Mouse (Mus musculus) embryonic facial prominence, embryonic 12.5 days (tissue): ENCODE results near the gene Lcn9. TPM values are rescaled to one million over a fixed set of nuclear protein-coding genes. Genes with fewer than 3 reads are reported as not detected.

ENCODE experiments used
- ATAC-seq: fragments of 200-750 bp; cut with Nextera tagmentation; 2 replicates; pipeline ENCODE4 v1.8.0; 2017; ENCODE audit not compliant: insufficient number of reproducible peaks, insufficient read depth, low FRiP score, low TSS enrichment
- H3K27ac ChIP-seq: fragments of 300-500 bp; sonication (generic); 2 replicates; pipeline ENCODE4 v1.5.1; 2016; ENCODE audit warnings: mild to moderate bottlenecking
- H3K27me3 ChIP-seq: fragments of 300-500 bp; sonication (generic); 2 replicates; pipeline ENCODE4 v1.6.1; 2016; ENCODE audit warnings: mild to moderate bottlenecking, moderate library complexity
- H3K36me3 ChIP-seq: fragments of 300-500 bp; sonication (generic); 2 replicates; pipeline ENCODE4 v1.6.1; 2016; ENCODE audit warnings: mild to moderate bottlenecking
- H3K4me1 ChIP-seq: fragments of 300-500 bp; sonication (generic); 2 replicates; pipeline ENCODE4 v1.6.1; 2016
- H3K4me2 ChIP-seq: fragments of 300-500 bp; sonication (generic); replicated peaks from 2 replicates; pipeline ENCODE4 v1.6.1; 2016; ENCODE audit warnings: mild to moderate bottlenecking, moderate library complexity
- H3K4me3 ChIP-seq: fragments of 300-500 bp; sonication (generic); 2 replicates; pipeline ENCODE4 v1.5.1; 2016; ENCODE audit warnings: mild to moderate bottlenecking
- H3K9ac ChIP-seq: fragments of 300-500 bp; sonication (generic); 2 replicates; pipeline ENCODE4 v1.6.1; 2016; ENCODE audit warnings: mild to moderate bottlenecking, moderate library complexity
- H3K9me3 ChIP-seq: fragments of 300-500 bp; sonication (generic); 2 replicates; pipeline ENCODE4 v1.6.1; 2016; ENCODE audit warnings: mild to moderate bottlenecking, moderate library complexity
- WGBS: fragments of 180-500 bp; shearing (Covaris S2); methylation state at CpG from one replicate; pipeline ENCODE4 v1.1.7; 2016; 5-methylcytosine and 5-hydroxymethylcytosine counted together
- polyA plus RNA-seq: library from polyadenylated mRNA; unstranded; fragments of >200 nt; fragmentation: Nextera tagmentation; extraction: Ambion mirVana; gene quantifications from 2 replicates; pipeline ENCODE4 v1.2.1, GENCODE M21; 2016

Gene Lcn9
- polyA plus RNA-seq, 1 experiment from 2014 or later = not detected

GRCm38 (mm10) chr2:25850330-25850729 is 27.4 kb downstream of the Lcn9 start:
- H3K4me1 ChIP-seq = no peaks in the 10 kb centered on the region
- WGBS = 17% methylated on average over 4 of the region's 4 CpGs
- no peaks in the 10 kb centered on the region for H3K36me3 ChIP-seq
- no peak overlapping the region for H3K9ac ChIP-seq
- no peaks in the 10 kb centered on the region for H3K9me3 ChIP-seq
- no peak overlapping the region for H3K27ac ChIP-seq
- no peak for ATAC-seq
- no peak overlapping the region for H3K4me3 ChIP-seq
- no peak overlapping the region for H3K4me2 ChIP-seq
- H3K27me3 ChIP-seq = no peaks in the 10 kb centered on the region

- H3K27me3 ChIP-seq = no peaks in the 10 kb centered on the region
- H3K4me2 ChIP-seq = no peak overlapping the region
- no peaks in the 10 kb centered on the region for H3K4me1 ChIP-seq
- H3K36me3 ChIP-seq = no peaks in the 10 kb centered on the region
- WGBS = 45% methylated on average over 3 of the region's 3 CpGs
- no peak for ATAC-seq
- H3K27ac ChIP-seq = no peak overlapping the region
- H3K4me3 ChIP-seq = no peak overlapping the region
- H3K9ac ChIP-seq = no peak overlapping the region
- H3K9me3 ChIP-seq = no peaks in the 10 kb centered on the region
Observed at GRCm38 (mm10) chr2:25852626-25853025, 29.7 kb downstream of the Lcn9 start.

GRCm38 (mm10) chr2:25853998-25854397 is 31.0 kb downstream of the Lcn9 start:
- no peaks in the 10 kb centered on the region for H3K27me3 ChIP-seq
- no peak overlapping the region for H3K4me3 ChIP-seq
- 77% methylated on average over 5 of the region's 5 CpGs for WGBS
- H3K27ac ChIP-seq = no peak overlapping the region
- H3K9me3 ChIP-seq = no peaks in the 10 kb centered on the region
- H3K4me1 ChIP-seq = no peaks in the 10 kb centered on the region
- no peak overlapping the region for H3K9ac ChIP-seq
- H3K36me3 ChIP-seq = no peaks in the 10 kb centered on the region
- no peak overlapping the region for H3K4me2 ChIP-seq
- no peak for ATAC-seq

- H3K27ac ChIP-seq = no peak overlapping the region
- H3K9ac ChIP-seq = no peak overlapping the region
- no peak overlapping the region for H3K4me2 ChIP-seq
- peaks cover 25% of the 10 kb centered on the region for H3K27me3 ChIP-seq
- peaks cover 14% of the 10 kb centered on the region for H3K4me1 ChIP-seq
- H3K9me3 ChIP-seq = no peaks in the 10 kb centered on the region
- H3K36me3 ChIP-seq = no peaks in the 10 kb centered on the region
- no peak overlapping the region for H3K4me3 ChIP-seq
- 72% methylated on average over 3 of the region's 3 CpGs for WGBS
- ATAC-seq = no peak
Observed at GRCm38 (mm10) chr2:25859891-25860290, 36.9 kb downstream of the Lcn9 start.

GRCm38 (mm10) chr2:25862038-25862437 is 39.1 kb downstream of the Lcn9 start:
- ATAC-seq = no peak
- H3K4me2 ChIP-seq = no peak overlapping the region
- H3K27ac ChIP-seq = no peak overlapping the region
- peaks cover 14% of the 10 kb centered on the region for H3K4me1 ChIP-seq
- H3K36me3 ChIP-seq = no peaks in the 10 kb centered on the region
- H3K9ac ChIP-seq = no peak overlapping the region
- WGBS = 64% methylated on average over 2 of the region's 2 CpGs
- no peaks in the 10 kb centered on the region for H3K9me3 ChIP-seq
- H3K27me3 ChIP-seq = peaks cover 43% of the 10 kb centered on the region
- H3K4me3 ChIP-seq = no peak overlapping the region

- WGBS = 67% methylated on average over 5 of the region's 5 CpGs
- Histone ChIP-seq H3K4me1 (peaks cover 14% of the 10 kb centered on the region), H3K9ac (no peak overlapping the region), H3K4me2 (peak overlapping the region; percentile 96), H3K27ac (no peak overlapping the region), H3K4me3 (no peak overlapping the region), H3K36me3 (no peaks in the 10 kb centered on the region), H3K27me3 (peaks cover 43% of the 10 kb centered on the region), H3K9me3 (no peaks in the 10 kb centered on the region)
- ATAC-seq = no peak
Observed at GRCm38 (mm10) chr2:25862696-25863270, 39.8 kb downstream of the Lcn9 start.

GRCm38 (mm10) chr2:25863337-25864131 is 40.6 kb downstream of the Lcn9 start, which contains the start of gene Kcnt1:
TSS of gene Kcnt1 (plus strand) at chr2:25863734.
- under 1% methylated on average over 47 of the region's 53 CpGs for WGBS

GRCm38 (mm10) chr2:25864230-25864629 is 41.3 kb downstream of the Lcn9 start:
- 6% methylated on average over 18 of the region's 18 CpGs for WGBS
- 0 out of 2 replicates have a peak overlapping the region, but pooled peaks have one; percentile 15 for H3K9ac ChIP-seq
- H3K4me2 ChIP-seq = peak overlapping the region; percentile 96

More at GRCm38 (mm10) chr2:25863337-25864131, 40.6 kb downstream of the Lcn9 start, which contains the start of gene Kcnt1:
- Histone ChIP-seq H3K9me3 (no peaks in the 10 kb centered on the region), H3K4me2 (peak within 1 kb of the TSS; percentile 96), H3K4me3 (peak within 1 kb of the TSS; percentile 42), H3K27me3 (peaks cover 43% of the 10 kb centered on the region), H3K9ac (peak within 1 kb of the TSS; percentile 15; the same call in 1 of the 2 replicates), H3K36me3 (no peaks in the 10 kb centered on the region), H3K4me1 (peaks cover 14% of the 10 kb centered on the region), H3K27ac (no peak within 1 kb of the TSS)
- no peak for ATAC-seq

GRCm38 (mm10) chr2:25865412-25865811 is 42.5 kb downstream of the Lcn9 start:
- Histone ChIP-seq H3K4me1 (peaks cover 14% of the 10 kb centered on the region), H3K4me3 (no peak overlapping the region), H3K4me2 (no peak overlapping the region), H3K9ac (no peak overlapping the region), H3K27me3 (peaks cover 43% of the 10 kb centered on the region), H3K27ac (no peak overlapping the region), H3K9me3 (no peaks in the 10 kb centered on the region), H3K36me3 (no peaks in the 10 kb centered on the region)
- no peak for ATAC-seq
- 7% methylated on average over 4 of the region's 4 CpGs for whole genome bisulfite sequencing

More at GRCm38 (mm10) chr2:25864230-25864629, 41.3 kb downstream of the Lcn9 start:
- peaks cover 43% of the 10 kb centered on the region for H3K27me3 ChIP-seq
- H3K4me3 ChIP-seq = peak overlapping the region; percentile 42
- H3K27ac ChIP-seq = no peak overlapping the region
- peaks cover 14% of the 10 kb centered on the region for H3K4me1 ChIP-seq
- ATAC-seq = no peak
- no peaks in the 10 kb centered on the region for H3K9me3 ChIP-seq
- no peaks in the 10 kb centered on the region for H3K36me3 ChIP-seq

- no peak for ATAC-seq
- Histone ChIP-seq H3K4me1 (peaks cover 14% of the 10 kb centered on the region), H3K27me3 (peaks cover 43% of the 10 kb centered on the region), H3K4me3 (no peak overlapping the region), H3K27ac (no peak overlapping the region), H3K9me3 (no peaks in the 10 kb centered on the region), H3K9ac (no peak overlapping the region), H3K36me3 (no peaks in the 10 kb centered on the region), H3K4me2 (no peak overlapping the region)
- WGBS = 66% methylated on average over 5 of the region's 5 CpGs
Observed at GRCm38 (mm10) chr2:25866656-25867055, 43.7 kb downstream of the Lcn9 start.
